Mouse (Mus musculus) adrenal gland (tissue): ENCODE measurements around the gene Mybl2.

Experiments
- intact Hi-C: fragments of 180-260 bp; cut with DNase I; formaldehyde crosslinking; loops from one replicate; pipeline ENCODE4 v1.15.1; 2025
- microRNA-seq, 2 experiments: library from miRNA; unstranded; fragments of <30 nt; microRNA quantifications; one replicate each; pipeline ENCODE4; 2019

Mybl2 gene

DNA sequence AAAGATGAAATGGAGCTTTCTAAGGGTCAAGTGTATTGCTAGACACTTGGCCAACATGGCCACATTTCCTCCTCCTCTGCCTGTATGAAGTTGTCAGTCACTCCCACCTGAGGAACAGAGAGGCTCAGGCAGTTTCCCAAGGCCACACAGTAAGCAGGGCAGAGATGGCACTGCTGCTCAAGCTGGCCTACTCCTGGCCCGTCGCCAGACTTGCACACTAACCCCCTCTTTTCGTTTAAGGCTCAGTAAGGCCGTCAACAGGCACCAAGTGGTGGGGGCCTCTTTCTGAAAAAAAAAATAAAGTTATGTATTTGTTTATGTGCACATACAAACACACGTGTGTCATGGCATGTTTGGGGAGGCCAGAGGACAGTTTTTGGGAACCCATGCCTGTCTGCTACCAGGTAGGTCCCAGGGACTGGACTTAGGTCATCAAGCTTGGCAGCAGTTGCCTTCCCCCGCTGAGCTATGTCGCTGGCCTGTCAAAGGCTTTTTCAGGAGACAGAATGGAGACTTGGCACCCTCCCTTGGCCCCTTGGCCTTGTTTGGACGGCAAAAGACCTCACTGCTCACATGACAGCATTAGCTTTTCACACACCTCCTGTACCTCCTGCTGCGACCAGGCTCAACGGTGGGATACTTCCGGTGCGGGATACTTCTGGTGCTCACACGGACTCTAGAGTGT lies 49.7 kb downstream of the Mybl2 start:
- intact Hi-C loops: loop anchor here (5.0 to 10.0 kb wide), 3 partner anchors 101 to 298 kb away; partner anchors contain the start of gene Tox2

DNA sequence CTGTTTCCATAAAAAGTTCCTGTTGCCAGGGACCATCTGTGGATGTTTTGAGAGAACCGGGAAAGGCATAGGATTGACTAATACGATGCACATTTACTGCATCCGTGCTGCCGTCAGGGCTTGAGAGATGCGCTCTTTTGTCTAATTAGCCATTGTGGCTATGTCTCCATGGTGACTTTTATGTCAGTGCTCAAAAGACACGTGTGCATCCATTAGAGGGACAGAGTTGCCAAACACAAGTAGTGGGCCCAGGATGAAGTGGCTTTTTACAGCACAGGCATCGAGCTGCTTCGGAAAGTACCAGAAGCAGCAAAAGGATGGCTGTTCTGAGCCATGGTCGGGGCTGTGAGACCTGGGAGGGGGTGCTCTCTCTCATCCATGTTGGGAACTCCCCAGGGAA lies 53.9 kb downstream of the Mybl2 start:
- intact Hi-C loops: loop anchor here (10.0 kb wide), 1 partner anchor 96 kb away; the partner anchor contains the start of gene Tox2

GRCm38 (mm10) chr2:163110706-163111105 lies 56.2 kb downstream of the Mybl2 start:
- intact Hi-C loops: no loop called here

DNA sequence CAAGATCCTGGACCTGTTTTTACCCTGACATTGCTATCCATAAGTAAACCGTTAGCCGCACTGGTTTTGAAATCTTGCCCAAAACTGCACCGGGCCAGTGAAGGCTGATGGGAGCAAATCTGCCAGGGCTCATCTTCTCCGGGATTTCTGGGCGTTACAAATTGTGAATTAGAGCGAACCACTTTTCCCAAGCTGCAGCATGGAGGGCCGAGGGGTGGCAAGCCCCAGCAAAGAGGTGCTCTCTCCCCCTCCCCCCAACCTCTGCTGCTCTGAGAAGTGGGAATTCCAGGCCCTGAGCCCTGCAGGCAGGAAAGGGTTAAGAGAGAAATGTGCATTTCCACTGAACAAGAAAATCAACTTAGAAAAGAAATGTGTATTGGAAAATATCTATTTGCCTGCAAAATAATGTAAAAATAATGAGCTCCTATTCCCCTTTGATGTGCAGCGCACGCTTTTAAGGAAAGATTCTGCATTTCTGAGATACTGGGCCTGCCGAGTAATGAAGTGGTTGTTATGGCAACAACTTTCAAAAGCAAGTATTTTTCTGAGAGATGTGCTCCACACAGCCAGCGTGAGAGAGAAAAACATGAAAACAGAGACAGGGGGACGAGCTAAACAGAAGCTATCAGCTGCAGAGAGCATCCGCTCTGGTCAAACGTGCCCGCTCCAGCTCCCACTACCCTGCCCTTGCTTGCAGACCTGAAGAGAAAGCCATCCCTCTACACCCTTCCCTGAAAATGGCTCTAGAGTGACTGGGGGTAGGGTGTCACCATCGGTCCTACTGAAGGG lies 57.1 kb downstream of the Mybl2 start:
- intact Hi-C loops: no loop called here

- intact Hi-C loops: no loop called here
These were observed 66.3 kb downstream of the Mybl2 start for GRCm38 (mm10) chr2:163120626-163121352.

DNA sequence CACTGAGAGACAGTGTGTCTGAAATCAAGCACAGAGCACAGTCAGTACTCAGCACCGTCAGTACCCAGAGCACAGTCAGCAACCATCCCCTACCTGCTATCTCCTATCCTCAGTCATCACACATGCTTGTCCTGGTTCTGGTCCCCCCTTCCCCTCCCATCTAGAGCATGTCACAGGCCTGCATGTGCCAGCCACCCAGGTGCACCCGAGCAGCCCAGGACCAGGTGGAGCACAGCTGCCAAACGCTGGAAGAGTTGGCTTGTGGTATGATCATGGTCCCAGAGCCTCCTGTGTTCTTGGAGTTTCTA lies 66.8 kb downstream of the Mybl2 start:
- intact Hi-C loops: no loop called here

DNA sequence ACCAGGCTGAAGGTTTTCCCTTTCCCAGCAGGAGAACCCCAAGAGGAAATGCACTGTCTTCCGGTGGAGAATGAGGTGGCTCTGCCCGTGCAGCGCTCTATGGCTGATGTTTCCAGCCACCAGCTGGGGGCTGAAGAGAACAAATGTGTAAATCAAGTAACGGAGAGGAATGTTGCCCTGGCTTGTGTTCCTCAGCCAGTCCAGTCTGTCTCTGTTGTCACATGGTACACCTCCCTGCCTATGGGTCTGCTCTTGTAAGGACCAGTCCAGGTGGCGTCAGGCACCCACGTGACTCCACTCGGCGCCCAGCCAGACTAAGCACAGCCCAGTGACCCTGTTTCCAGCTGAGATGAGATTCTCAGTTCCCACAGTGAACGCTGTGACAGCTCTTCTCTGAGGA lies 67.8 kb downstream of the Mybl2 start:
- intact Hi-C loops: no loop called here

- intact Hi-C loops: no loop called here
These were observed 69.0 kb downstream of the Mybl2 start for GRCm38 (mm10) chr2:163123496-163123895.

DNA sequence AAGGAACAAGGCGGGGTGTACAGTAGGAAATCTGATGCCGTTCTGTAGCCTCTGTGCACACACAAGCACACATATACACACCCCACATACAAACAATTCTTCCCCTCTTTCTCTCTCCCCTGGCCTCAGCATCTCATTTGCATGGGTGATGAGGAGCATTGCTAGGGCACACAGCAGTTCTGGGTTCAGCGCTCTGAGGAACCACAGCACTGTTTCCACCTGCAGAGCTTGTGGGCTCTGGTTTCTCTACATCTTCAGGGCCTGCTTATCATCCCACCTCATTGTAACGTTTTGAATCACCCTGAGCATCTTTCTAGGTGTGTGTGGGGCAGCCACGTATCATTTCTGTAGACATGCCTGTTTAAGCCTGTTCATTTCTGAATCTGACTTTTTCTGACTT lies 76.3 kb downstream of the Mybl2 start:
- intact Hi-C loops: no loop called here

DNA sequence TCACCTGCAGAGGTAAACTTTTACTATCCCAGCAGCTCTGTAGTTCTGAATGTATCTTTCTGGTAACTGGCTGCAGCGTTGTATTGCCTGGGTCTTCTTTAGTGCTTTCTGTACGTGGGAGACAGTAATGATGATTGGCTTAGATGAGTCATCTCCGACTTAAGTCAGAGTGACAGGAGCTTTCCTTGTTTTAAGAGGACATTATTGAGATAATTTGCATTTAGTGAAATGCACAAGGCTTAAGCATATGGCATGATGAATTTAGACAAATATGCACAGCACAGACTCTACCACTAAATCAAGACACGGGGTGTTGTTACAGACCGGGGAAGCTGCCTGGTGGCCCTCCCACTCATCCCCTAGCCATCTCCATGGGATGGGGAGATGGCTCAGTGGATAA lies 77.8 kb downstream of the Mybl2 start:
- intact Hi-C loops: no loop called here

Small RNA genes lying within 50 kb of the gene (microRNA-seq; reads per million reads assigned to microRNA genes)
- gene Gm22174 (0 reads per million in 2 experiments), gene Mir7003 (0 reads per million in 2 experiments)
